Mouse (Mus musculus) spleen, adult 2 months (tissue): ENCODE results near the gene Fkbp2.

Experiments used
- CTCF ChIP-seq: fragments of 200-500 bp; IDR thresholded peaks from 2 replicates; pipeline ENCODE4 v1.5.1; 2011; ENCODE audit warnings: mild to moderate bottlenecking, inconsistent platforms; ENCODE audit not compliant: insufficient read depth, insufficient read length, insufficient replicate concordance; ENCODE audit errors: extremely low read depth
- POLR2A ChIP-seq: fragments of 200-500 bp; IDR thresholded peaks from 2 replicates; pipeline ENCODE4 v1.6.1; 2011; ENCODE audit warnings: low read depth, low read length, inconsistent platforms

DNA sequence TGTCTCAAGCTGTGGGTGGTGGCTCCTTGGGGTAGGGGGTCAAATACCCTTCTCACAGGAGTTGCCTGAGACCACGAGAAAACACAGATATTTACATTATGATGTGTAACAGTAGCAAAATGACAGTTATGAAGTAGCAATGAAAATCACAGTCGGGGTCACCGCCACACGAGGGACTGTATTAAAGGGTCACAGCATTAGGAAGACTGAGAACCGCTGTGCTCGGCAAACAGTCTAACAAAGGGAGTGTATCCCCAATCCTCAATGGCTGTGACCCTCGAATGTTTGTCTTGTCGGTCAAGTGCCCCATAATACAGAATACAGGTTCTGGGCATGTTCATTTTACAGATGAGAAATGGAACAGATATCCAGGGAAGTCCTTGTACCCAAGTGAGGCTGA, 13.7 kb upstream of the Fkbp2 start:
- TF ChIP-seq POLR2A (no peak), CTCF (no peak)
